Mouse (Mus musculus) liver, adult (tissue): Measurements from ENCODE around the gene Aco2.

Experiments
- GATA4 ChIP-seq: IDR thresholded peaks from 2 replicates; pipeline ENCODE4 v1.6.1; 2014; ENCODE audit warnings: mild to moderate bottlenecking, low read length; ENCODE audit not compliant: insufficient replicate concordance

The Aco2 gene

GRCm38 (mm10) chr15:81838554-81839235 is 33.4 kb upstream of the Aco2 start:
- no peak for TF ChIP-seq GATA4

- peak; percentile 10; the same call in 1 of the 2 replicates for TF ChIP-seq GATA4
These were observed 32.5 kb upstream of the Aco2 start for GRCm38 (mm10) chr15:81839634-81840033.

- TF ChIP-seq GATA4: no peak
These were observed 31.8 kb upstream of the Aco2 start for GRCm38 (mm10) chr15:81840306-81840705.

- TF ChIP-seq GATA4: no peak
These were observed 29.8 kb upstream of the Aco2 start for GRCm38 (mm10) chr15:81842275-81842674.

GRCm38 (mm10) chr15:81845033-81845625 is 27.0 kb upstream of the Aco2 start:
- TF ChIP-seq GATA4: no peak

GRCm38 (mm10) chr15:81845724-81846123 is 26.4 kb upstream of the Aco2 start:
- no peak; the same call in 1 of the 2 replicates for TF ChIP-seq GATA4

- no peak for TF ChIP-seq GATA4
These were observed 25.4 kb upstream of the Aco2 start for GRCm38 (mm10) chr15:81846755-81847154.

- no peak for TF ChIP-seq GATA4
These were observed 24.9 kb upstream of the Aco2 start for GRCm38 (mm10) chr15:81847161-81847560.

GRCm38 (mm10) chr15:81847861-81848260 is 24.2 kb upstream of the Aco2 start:
- TF ChIP-seq GATA4: no peak

GRCm38 (mm10) chr15:81848301-81848700 is 23.8 kb upstream of the Aco2 start:
- no peak for TF ChIP-seq GATA4

GRCm38 (mm10) chr15:81849104-81849503 is 23.0 kb upstream of the Aco2 start:
- no peak for TF ChIP-seq GATA4

GRCm38 (mm10) chr15:81850718-81851117 is 21.4 kb upstream of the Aco2 start:
- no peak for TF ChIP-seq GATA4

- no peak for TF ChIP-seq GATA4
These were observed 20.7 kb upstream of the Aco2 start for GRCm38 (mm10) chr15:81851375-81851774.

- no peak for TF ChIP-seq GATA4
These were observed 19.6 kb upstream of the Aco2 start for GRCm38 (mm10) chr15:81852411-81853000.

GRCm38 (mm10) chr15:81853081-81853480 is 19.0 kb upstream of the Aco2 start:
- TF ChIP-seq GATA4: no peak

- no peak for TF ChIP-seq GATA4
These were observed 15.9 kb upstream of the Aco2 start for GRCm38 (mm10) chr15:81856030-81856790.
